Mouse (Mus musculus) liver, postnatal 0 days (tissue): ENCODE measurements around the gene Specc1.

Source experiments
- CTCF ChIP-seq: sonication (generic); IDR thresholded peaks from 2 replicates; pipeline ENCODE4 v1.5.1; 2016; ENCODE audit warnings: antibody characterized with exemption, low read depth
- EP300 ChIP-seq: IDR thresholded peaks from 2 replicates; pipeline ENCODE4 v1.6.1; 2016; ENCODE audit warnings: antibody characterized with exemption, low read depth, mild to moderate bottlenecking

GRCm38 (mm10) chr11:62016985-62017384, 60.4 kb downstream of the Specc1 start:
- TF ChIP-seq CTCF (no peak), EP300 (no peak)
